10 mouse cellular contexts compared by ENCODE assay signal in genomic region chr6:91721215-91721701, GRCm38 (mm10). TPM values are rescaled to one million over a fixed set of nuclear protein-coding genes. Genes with fewer than 3 reads are reported as not detected.
DNase-seq lines count a peak whose midpoint lies in the region; ATAC-seq lines count a peak whose summit lies in the region.
"Had no signal": no experiment of that assay in that cellular context is flagged by ENCODE, and none has a peak within 500 bp of the region (broad histone marks: within the 10 kb centered on the region; RNA-seq: fewer than 3 reads in every experiment).

No protein-coding gene starts in this region.

- DNase-seq in adrenal gland, postnatal 10 days = peak; percentile 29
- no peak for DNase-seq in adrenal gland, postnatal 25 days
- DNase-seq in hindbrain, embryonic 10.5 days (ENCODE audit: low spot score) = peak; percentile 58
- peak; percentile 43 for DNase-seq in lung, postnatal 14 days
- no peak for DNase-seq in MN1 (ENCODE audit: low spot score)
- DNase-seq: spleen, adult 18-20 months had no signal

- peak overlapping the region; percentile 32; the same call in 1 of the 2 replicates for H3K27ac ChIP-seq in embryonic facial prominence, embryonic 12.5 days
- peak overlapping the region; percentile 83 for H3K27ac ChIP-seq in hindbrain, embryonic 10.5 days
- no peak overlapping the region for H3K27ac ChIP-seq in liver, embryonic 12.5 days

- WGBS in embryonic facial prominence, embryonic 12.5 days = 46% methylated on average over 12 of the region's 12 CpGs
- WGBS in hindbrain, embryonic 10.5 days = 24% methylated on average over 12 of the region's 12 CpGs
- WGBS in liver, embryonic 12.5 days (ENCODE audit: insufficient replicate concordance) = 55% methylated on average over 12 of the region's 12 CpGs

- H3K4me2 ChIP-seq in embryonic facial prominence, embryonic 12.5 days (replicated peaks) = no peak overlapping the region
- no peak overlapping the region for H3K4me2 ChIP-seq in liver, embryonic 12.5 days

- no peaks in the 10 kb centered on the region for H3K27me3 ChIP-seq in embryonic facial prominence, embryonic 12.5 days
- no peaks in the 10 kb centered on the region for H3K27me3 ChIP-seq in hindbrain, embryonic 10.5 days (ENCODE audit: insufficient read depth, poor library complexity, severe bottlenecking)
- no peaks in the 10 kb centered on the region for H3K27me3 ChIP-seq in liver, embryonic 12.5 days (replicated peaks)
- H3K27me3 ChIP-seq: megakaryocyte, embryonic 14.5 days had no signal

- no peaks in the 10 kb centered on the region for H3K9me3 ChIP-seq in embryonic facial prominence, embryonic 12.5 days
- no peaks in the 10 kb centered on the region for H3K9me3 ChIP-seq in hindbrain, embryonic 10.5 days
- no peaks in the 10 kb centered on the region for H3K9me3 ChIP-seq in liver, embryonic 12.5 days (replicated peaks)
- H3K9me3 ChIP-seq: megakaryocyte, embryonic 14.5 days had no signal

- peaks cover 36% of the 10 kb centered on the region for H3K36me3 ChIP-seq in embryonic facial prominence, embryonic 12.5 days
- peaks cover 45% of the 10 kb centered on the region for H3K36me3 ChIP-seq in hindbrain, embryonic 10.5 days
- peaks cover 41% of the 10 kb centered on the region for H3K36me3 ChIP-seq in liver, embryonic 12.5 days

- no peak overlapping the region for H3K4me3 ChIP-seq in embryonic facial prominence, embryonic 12.5 days
- H3K4me3 ChIP-seq in hindbrain, embryonic 10.5 days = peak overlapping the region; percentile 18; the same call in 1 of the 2 replicates
- no peak overlapping the region for H3K4me3 ChIP-seq in liver, embryonic 12.5 days
- H3K4me3 ChIP-seq: megakaryocyte, embryonic 14.5 days had no signal

- no peak overlapping the region for H3K9ac ChIP-seq in embryonic facial prominence, embryonic 12.5 days
- no peak overlapping the region for H3K9ac ChIP-seq in liver, embryonic 12.5 days

- 0 out of 2 replicates have a peak, but pooled peaks have one; percentile 30 for ATAC-seq in embryonic facial prominence, embryonic 12.5 days (ENCODE audit: insufficient number of reproducible peaks, insufficient read depth, low FRiP score, low TSS enrichment)
- ATAC-seq in liver, embryonic 12.5 days = no peak
- ATAC-seq in CD4-positive, CD25-positive, alpha-beta regulatory T cell, adult 4 months = no peak

- H3K4me1 ChIP-seq in embryonic facial prominence, embryonic 12.5 days = peaks cover 35% of the 10 kb centered on the region
- H3K4me1 ChIP-seq in hindbrain, embryonic 10.5 days (replicated peaks) = peaks cover 50% of the 10 kb centered on the region
- H3K4me1 ChIP-seq in liver, embryonic 12.5 days = peaks cover 38% of the 10 kb centered on the region

RNA-seq across cellular contexts. Expression of gene Slc6a6, which starts 37.4 kb away (rescaled TPM):
- 100 to 1,000 TPM; 175 to 205 TPM for total RNA-seq in adrenal gland, postnatal 10 days (2021)
- total RNA-seq in adrenal gland, postnatal 25 days (2021) = 598 and 906 TPM in 2 replicates
- 56.2 and 67.5 TPM in 2 replicates for polyA plus RNA-seq in embryonic facial prominence, embryonic 12.5 days (2016; fragmentation: Nextera tagmentation; extraction: Ambion mirVana)
- polyA plus RNA-seq in hindbrain, embryonic 10.5 days (2016; fragmentation: Nextera tagmentation; extraction: Ambion mirVana) = 58.9 and 60.0 TPM in 2 replicates
- polyA plus RNA-seq in liver, embryonic 12.5 days (2016; fragmentation: Nextera tagmentation; extraction: Ambion mirVana) = 22.1 and 24.9 TPM in 2 replicates
- 10 to 100 TPM; 43.3 to 45.1 TPM for polyA plus RNA-seq in CD4-positive, CD25-positive, alpha-beta regulatory T cell, adult 4 months (2017; shearing (Covaris generic))

Comparison
In these comparisons a context has a peak if more than half of its experiments do, and no peak if none do; other contexts are left out.
1. DNase-seq: peak in adrenal gland, postnatal 10 days (single experiment), hindbrain, embryonic 10.5 days (single experiment) and lung, postnatal 14 days (single experiment); none in adrenal gland, postnatal 25 days (single experiment) and MN1 (single experiment).